Mouse (Mus musculus) thymus, adult 2 months (tissue): ENCODE data around the gene Mgea5. TPM values are rescaled to one million over a fixed set of nuclear protein-coding genes. Genes with fewer than 3 reads are reported as not detected.
"Not testable (repeated sequence)": the region's sequence is repeated elsewhere in the genome, so short reads cannot be mapped to it uniquely, and the experiment has no call there.

Experiments used
- DNase-seq: peaks from one replicate; pipeline ENCODE4 v3.0.0; 2021
- H3K27ac ChIP-seq: fragments of 200-500 bp; 2 replicates; pipeline ENCODE4 v1.5.1; 2012; ENCODE audit warnings: low read length, control low read depth; ENCODE audit not compliant: control insufficient read depth, insufficient read depth
- H3K27me3 ChIP-seq: fragments of 200-500 bp; 2 replicates; pipeline ENCODE4 v1.6.1; 2012; ENCODE audit warnings: mild to moderate bottlenecking, low read length, moderate library complexity, mixed read lengths; ENCODE audit not compliant: control insufficient read depth, insufficient read depth
- H3K36me3 ChIP-seq: fragments of 200-500 bp; 2 replicates; pipeline ENCODE4 v1.6.1; 2012; ENCODE audit warnings: mild to moderate bottlenecking, low read length, moderate library complexity; ENCODE audit not compliant: control insufficient read depth, insufficient read depth
- H3K4me1 ChIP-seq: fragments of 200-500 bp; replicated peaks from 2 replicates; pipeline ENCODE4 v1.6.1; 2012; ENCODE audit warnings: low read length; ENCODE audit not compliant: control insufficient read depth, insufficient read depth
- H3K4me3 ChIP-seq: fragments of 200-500 bp; 2 replicates; pipeline ENCODE4 v1.5.1; 2012; ENCODE audit warnings: mild to moderate bottlenecking, low read length, control low read depth, moderate library complexity; ENCODE audit not compliant: control insufficient read depth, insufficient read depth
- CTCF ChIP-seq: fragments of 200-500 bp; IDR thresholded peaks from 2 replicates; pipeline ENCODE4 v1.5.1; 2012; ENCODE audit warnings: mild to moderate bottlenecking, control low read depth, low read length, moderate library complexity, borderline replicate concordance; ENCODE audit not compliant: control insufficient read depth, poor library complexity, insufficient read depth; ENCODE audit errors: extremely low read depth
- POLR2A ChIP-seq: fragments of 200-500 bp; IDR thresholded peaks from 2 replicates; pipeline ENCODE4 v1.6.1; 2012; ENCODE audit warnings: mild to moderate bottlenecking, low read length, control low read depth, moderate library complexity; ENCODE audit not compliant: control insufficient read depth, poor library complexity, insufficient read depth; ENCODE audit errors: extremely low read depth
- WGBS: fragments of 180-500 bp; shearing (Covaris S2); methylation state at CpG from one replicate; pipeline ENCODE4 v1.1.7; 2018; 5-methylcytosine and 5-hydroxymethylcytosine counted together
- polyA plus RNA-seq: library from polyadenylated mRNA; depleted of rRNA; stranded (reverse); fragments of >200 nt; gene quantifications from 2 replicates; pipeline ENCODE4 v1.2.3, GENCODE M21; 2012

Mgea5 gene
- polyA plus RNA-seq, 1 experiment = 74.2 TPM

GRCm38 (mm10) chr19:45811028-45811674 lies 27.5 kb upstream of the Mgea5 start:
- H3K4me3 ChIP-seq = no peak overlapping the region
- no peak for DNase-seq
- no peaks in the 10 kb centered on the region; the same call in 1 of the 2 replicates for H3K27me3 ChIP-seq
- H3K36me3 ChIP-seq = no peaks in the 10 kb centered on the region
- peaks cover 12% of the 10 kb centered on the region for H3K4me1 ChIP-seq
- TF ChIP-seq CTCF (no peak), POLR2A (no peak)
- H3K27ac ChIP-seq = no peak overlapping the region
- 86% methylated on average over 12 of the region's 12 CpGs for WGBS

GRCm38 (mm10) chr19:45807732-45808131 lies 24.1 kb upstream of the Mgea5 start:
- WGBS = 31% methylated on average over 4 of the region's 4 CpGs
- no peak for DNase-seq
- Histone ChIP-seq H3K4me3 (no peak overlapping the region), H3K36me3 (no peaks in the 10 kb centered on the region), H3K27ac (no peak overlapping the region), H3K27me3 (no peaks in the 10 kb centered on the region), H3K4me1 (peaks cover 14% of the 10 kb centered on the region)
- TF ChIP-seq CTCF (no peak), POLR2A (no peak)

GRCm38 (mm10) chr19:45805817-45806216 lies 22.2 kb upstream of the Mgea5 start:
- H3K36me3 ChIP-seq, DNase-seq, H3K27me3 ChIP-seq, H3K4me1 ChIP-seq, H3K27ac ChIP-seq, H3K4me3 ChIP-seq: not testable (repeated sequence)
- 93% methylated on average over 6 of the region's 6 CpGs for WGBS

- DNase-seq = peak; percentile 45
- Histone ChIP-seq H3K4me3 (no peak overlapping the region), H3K36me3 (no peaks in the 10 kb centered on the region), H3K27me3 (no peaks in the 10 kb centered on the region), H3K27ac (no peak overlapping the region), H3K4me1 (peaks cover 7% of the 10 kb centered on the region)
- TF ChIP-seq CTCF (peak; percentile 70; the same call in 1 of the 2 replicates), POLR2A (no peak)
- 30% methylated on average over 12 of the region's 12 CpGs for WGBS
Measured at GRCm38 (mm10) chr19:45804593-45805368, 21.1 kb upstream of the Mgea5 start.

GRCm38 (mm10) chr19:45803408-45803807 lies 19.8 kb upstream of the Mgea5 start:
- H3K4me1 ChIP-seq = peaks cover 7% of the 10 kb centered on the region
- no peak for DNase-seq
- H3K27me3 ChIP-seq = no peaks in the 10 kb centered on the region
- no peaks in the 10 kb centered on the region for H3K36me3 ChIP-seq
- TF ChIP-seq CTCF (no peak), POLR2A (no peak)
- no peak overlapping the region for H3K4me3 ChIP-seq
- 63% methylated on average over 4 of the region's 4 CpGs for WGBS
- H3K27ac ChIP-seq = no peak overlapping the region

GRCm38 (mm10) chr19:45802702-45803101 lies 19.1 kb upstream of the Mgea5 start:
- no peaks in the 10 kb centered on the region for H3K36me3 ChIP-seq
- H3K4me1 ChIP-seq = peaks cover 7% of the 10 kb centered on the region
- no peak overlapping the region for H3K4me3 ChIP-seq
- DNase-seq = no peak
- 74% methylated on average over 4 of the region's 4 CpGs for WGBS
- no peak overlapping the region for H3K27ac ChIP-seq
- no peaks in the 10 kb centered on the region for H3K27me3 ChIP-seq
- TF ChIP-seq POLR2A (no peak), CTCF (no peak)
